Comparison of ENCODE assay signal across 11 mouse cellular contexts in genomic region chr17:24441148-24441547, GRCm38 (mm10). TPM values are rescaled to one million over a fixed set of nuclear protein-coding genes. Genes with fewer than 3 reads are reported as not detected.
DNase-seq lines count a peak whose midpoint lies in the region; ATAC-seq and TF ChIP-seq lines count a peak whose summit lies in the region.
"Had no signal": no experiment of that assay in that cellular context is flagged by ENCODE, and none has a peak within 500 bp of the region (broad histone marks: within the 10 kb centered on the region; RNA-seq: fewer than 3 reads in every experiment).

No protein-coding gene starts in this region.

- H3K4me1 ChIP-seq in heart, postnatal 0 days (ENCODE audit: control insufficient read depth, insufficient read depth): no peaks in the 10 kb centered on the region
- H3K4me1 ChIP-seq in heart, embryonic 11.5 days (ENCODE audit: control insufficient read depth, insufficient read depth, low read length): no peaks in the 10 kb centered on the region
- H3K4me1 ChIP-seq in midbrain, embryonic 14.5 days (ENCODE audit: control insufficient read depth, insufficient read depth, low read length): no peaks in the 10 kb centered on the region
- no peaks in the 10 kb centered on the region for H3K4me1 ChIP-seq in midbrain, embryonic 13.5 days (replicated peaks)
- no peaks in the 10 kb centered on the region for H3K4me1 ChIP-seq in small intestine, adult 2 months (ENCODE audit: control insufficient read depth, insufficient read depth, insufficient read length, low read length)
- H3K4me1 ChIP-seq: embryonic facial prominence, embryonic 13.5 days had no signal

- peak; percentile 41 for TF ChIP-seq CTCF in heart, postnatal 0 days (IDR thresholded peaks at IDR 0.05; ENCODE audit: low read depth)
- TF ChIP-seq CTCF in small intestine, adult 2 months (IDR thresholded peaks at IDR 0.05; ENCODE audit: extremely low read depth, insufficient read length, insufficient replicate concordance, low read depth, low read length): peak; percentile 9; the same call in 1 of the 2 replicates

- no peak overlapping the region for H3K4me3 ChIP-seq in heart, postnatal 0 days (ENCODE audit: low read depth, low read length)
- no peak overlapping the region for H3K4me3 ChIP-seq in heart, embryonic 11.5 days (ENCODE audit: low read depth, low read length)
- H3K4me3 ChIP-seq in midbrain, embryonic 14.5 days (replicated peaks; ENCODE audit: low read depth, low read length): no peak overlapping the region
- no peak overlapping the region for H3K4me3 ChIP-seq in midbrain, embryonic 13.5 days (replicated peaks)
- H3K4me3 ChIP-seq in small intestine, adult 2 months (ENCODE audit: low read depth, low read length): no peak overlapping the region
- H3K4me3 ChIP-seq: embryonic facial prominence, embryonic 13.5 days; myocyte had no signal

- no peak for TF ChIP-seq EP300 in heart, postnatal 0 days (IDR thresholded peaks at IDR 0.05; ENCODE audit: low read depth)

- H3K9ac ChIP-seq in heart, postnatal 0 days (replicated peaks; ENCODE audit: low read depth, low read length): no peak overlapping the region
- H3K9ac ChIP-seq in heart, embryonic 11.5 days (ENCODE audit: low read depth, low read length): no peak overlapping the region
- no peak overlapping the region for H3K9ac ChIP-seq in midbrain, embryonic 14.5 days (replicated peaks; ENCODE audit: low read length)
- no peak overlapping the region for H3K9ac ChIP-seq in midbrain, embryonic 13.5 days (replicated peaks)
- H3K9ac ChIP-seq: embryonic facial prominence, embryonic 13.5 days had no signal

- no peak overlapping the region for H3K27ac ChIP-seq in heart, postnatal 0 days (ENCODE audit: low read depth)
- no peak overlapping the region for H3K27ac ChIP-seq in heart, embryonic 11.5 days (ENCODE audit: low read depth, low read length)
- H3K27ac ChIP-seq in midbrain, embryonic 14.5 days (replicated peaks; ENCODE audit: low read depth, low read length): no peak overlapping the region
- H3K27ac ChIP-seq in midbrain, embryonic 13.5 days: no peak overlapping the region
- no peak overlapping the region for H3K27ac ChIP-seq in small intestine, adult 2 months (ENCODE audit: insufficient read depth, low read depth, low read length)
- H3K27ac ChIP-seq: embryonic facial prominence, embryonic 13.5 days had no signal

- WGBS in heart, postnatal 0 days: 51% methylated on average over 2 of the region's 2 CpGs
- WGBS in heart, embryonic 11.5 days (ENCODE audit: insufficient replicate concordance): 48% methylated on average over 2 of the region's 2 CpGs
- WGBS in midbrain, embryonic 14.5 days: 47% methylated on average over 2 of the region's 2 CpGs
- 37% methylated on average over 2 of the region's 2 CpGs for WGBS in midbrain, embryonic 13.5 days
- WGBS in small intestine, adult 2 months: 52% methylated on average over 2 of the region's 2 CpGs

- no peaks in the 10 kb centered on the region for H3K27me3 ChIP-seq in heart, postnatal 0 days (ENCODE audit: control insufficient read depth, insufficient read depth, low read length)
- H3K27me3 ChIP-seq in heart, embryonic 11.5 days (ENCODE audit: control insufficient read depth, insufficient read depth, low read length): no peaks in the 10 kb centered on the region
- no peaks in the 10 kb centered on the region for H3K27me3 ChIP-seq in midbrain, embryonic 14.5 days (ENCODE audit: control insufficient read depth, insufficient read depth, low read length)
- H3K27me3 ChIP-seq in midbrain, embryonic 13.5 days: no peaks in the 10 kb centered on the region
- no peaks in the 10 kb centered on the region for H3K27me3 ChIP-seq in small intestine, adult 2 months (ENCODE audit: control insufficient read depth, insufficient read depth, low read length)
- H3K27me3 ChIP-seq: embryonic facial prominence, embryonic 13.5 days had no signal

- peaks cover 88% of the 10 kb centered on the region for H3K36me3 ChIP-seq in heart, postnatal 0 days (replicated peaks; ENCODE audit: control insufficient read depth, insufficient read depth, low read length)
- peaks cover 38% of the 10 kb centered on the region for H3K36me3 ChIP-seq in heart, embryonic 11.5 days (ENCODE audit: control insufficient read depth, insufficient read depth, low read length)
- peaks cover 83% of the 10 kb centered on the region for H3K36me3 ChIP-seq in midbrain, embryonic 14.5 days (ENCODE audit: control insufficient read depth, insufficient read depth, low read length)
- peaks cover 88% of the 10 kb centered on the region for H3K36me3 ChIP-seq in midbrain, embryonic 13.5 days
- peaks cover 69% of the 10 kb centered on the region for H3K36me3 ChIP-seq in small intestine, adult 2 months (ENCODE audit: control insufficient read depth, insufficient read depth, low read length)

- H3K4me2 ChIP-seq in heart, postnatal 0 days (ENCODE audit: low read depth, low read length): no peak overlapping the region
- no peak overlapping the region for H3K4me2 ChIP-seq in heart, embryonic 11.5 days
- no peak overlapping the region for H3K4me2 ChIP-seq in midbrain, embryonic 14.5 days (ENCODE audit: low read length)
- no peak overlapping the region for H3K4me2 ChIP-seq in midbrain, embryonic 13.5 days (replicated peaks)
- H3K4me2 ChIP-seq: embryonic facial prominence, embryonic 13.5 days had no signal

- no peaks in the 10 kb centered on the region for H3K9me3 ChIP-seq in heart, postnatal 0 days (replicated peaks; ENCODE audit: control insufficient read depth, low read length)
- H3K9me3 ChIP-seq in heart, embryonic 11.5 days (replicated peaks; ENCODE audit: control insufficient read depth, low read length): no peaks in the 10 kb centered on the region
- no peaks in the 10 kb centered on the region for H3K9me3 ChIP-seq in midbrain, embryonic 14.5 days (ENCODE audit: control insufficient read depth, low read length)
- no peaks in the 10 kb centered on the region for H3K9me3 ChIP-seq in midbrain, embryonic 13.5 days
- H3K9me3 ChIP-seq: embryonic facial prominence, embryonic 13.5 days had no signal

- ATAC-seq in heart, postnatal 0 days (ENCODE audit: insufficient read depth, low read depth): no peak
- no peak; the same call in 1 of the 2 replicates for ATAC-seq in heart, embryonic 11.5 days (replicated peaks; ENCODE audit: insufficient number of reproducible peaks, low FRiP score, low TSS enrichment)
- no peak for ATAC-seq in midbrain, embryonic 14.5 days (ENCODE audit: low FRiP score, low TSS enrichment)
- ATAC-seq in midbrain, embryonic 13.5 days: no peak
- ATAC-seq in erythroid progenitor cell, adult 5-6 weeks (replicated peaks; ENCODE audit: low FRiP score, poor library complexity, severe bottlenecking): no peak

- DNase-seq in heart, postnatal 0 days (ENCODE audit: low spot score): no peak
- DNase-seq in midbrain, embryonic 14.5 days: peak; percentile 13
- peak; percentile 54 for DNase-seq in NIH3T3 (ENCODE audit: low read depth)
- DNase-seq: gastrocnemius, postnatal 10 days; kidney, adult 8-10 months had no signal

- TF ChIP-seq POLR2A in small intestine, adult 2 months (IDR thresholded peaks at IDR 0.05; ENCODE audit: low read depth, low read length): no peak

RNA-seq across cellular contexts. Expression of gene Dnase1l2, which starts 1.8 kb away (rescaled TPM):
- total RNA-seq in heart, postnatal 0 days (2014; rRNA removed; ENCODE audit: low replicate concordance): 1.9 and 4.5 TPM in 2 replicates
- 0.36 and 0.44 TPM in 2 replicates for polyA plus RNA-seq in heart, postnatal 0 days (2015; fragmentation: Nextera tagmentation; extraction: Ambion mirVana)
- 0.86 and 1.6 TPM in 2 replicates for polyA plus RNA-seq in heart, embryonic 11.5 days (2014; fragmentation: Nextera tagmentation; extraction: Ambion mirVana)
- 4.2 and 6.1 TPM in 2 replicates for polyA plus RNA-seq in midbrain, embryonic 14.5 days (2014; fragmentation: Nextera tagmentation; extraction: Ambion mirVana)
- polyA plus RNA-seq in midbrain, embryonic 13.5 days (2015; fragmentation: Nextera tagmentation; extraction: Ambion mirVana): 6.8 and 6.9 TPM in 2 replicates
- 2.9 and 4.8 TPM in 2 replicates for polyA plus RNA-seq in small intestine, adult 2 months (2012; rRNA removed)
- 4.6 and 9.0 TPM in 2 replicates for total RNA-seq in erythroid progenitor cell, adult 5-6 weeks (2015; ENCODE audit: low replicate concordance)
- 1.2 and 4.0 TPM in 2 replicates for total RNA-seq in erythroid progenitor cell, adult 5-6 weeks (2017; ENCODE audit: low replicate concordance)

RNA-seq across cellular contexts. Expression of gene Eci1, which starts 14.7 kb away (rescaled TPM):
- 440 and 624 TPM in 2 replicates for total RNA-seq in heart, postnatal 0 days (2014; rRNA removed; ENCODE audit: low replicate concordance)
- 595 and 640 TPM in 2 replicates for polyA plus RNA-seq in heart, postnatal 0 days (2015; fragmentation: Nextera tagmentation; extraction: Ambion mirVana)
- 190 and 199 TPM in 2 replicates for polyA plus RNA-seq in heart, embryonic 11.5 days (2014; fragmentation: Nextera tagmentation; extraction: Ambion mirVana)
- polyA plus RNA-seq in midbrain, embryonic 14.5 days (2014; fragmentation: Nextera tagmentation; extraction: Ambion mirVana): 26.9 and 27.7 TPM in 2 replicates
- polyA plus RNA-seq in midbrain, embryonic 13.5 days (2015; fragmentation: Nextera tagmentation; extraction: Ambion mirVana): 45.5 and 45.9 TPM in 2 replicates
- polyA plus RNA-seq in small intestine, adult 2 months (2012; rRNA removed): 52.7 and 97.7 TPM in 2 replicates
- total RNA-seq in erythroid progenitor cell, adult 5-6 weeks (2015; ENCODE audit: low replicate concordance): 4.3 and 16.8 TPM in 2 replicates
- 6.2 TPM in 1 of 2 replicates, not detected in the other for total RNA-seq in erythroid progenitor cell, adult 5-6 weeks (2017; ENCODE audit: low replicate concordance)

RNA-seq across cellular contexts. Expression of gene Rnps1, which starts 26.8 kb away (rescaled TPM):
- 123 and 174 TPM in 2 replicates for total RNA-seq in heart, postnatal 0 days (2014; rRNA removed; ENCODE audit: low replicate concordance)
- polyA plus RNA-seq in heart, postnatal 0 days (2015; fragmentation: Nextera tagmentation; extraction: Ambion mirVana): 127 and 135 TPM in 2 replicates
- polyA plus RNA-seq in heart, embryonic 11.5 days (2014; fragmentation: Nextera tagmentation; extraction: Ambion mirVana): 262 and 267 TPM in 2 replicates
- polyA plus RNA-seq in midbrain, embryonic 14.5 days (2014; fragmentation: Nextera tagmentation; extraction: Ambion mirVana): 331 and 345 TPM in 2 replicates
- polyA plus RNA-seq in midbrain, embryonic 13.5 days (2015; fragmentation: Nextera tagmentation; extraction: Ambion mirVana): 370 and 374 TPM in 2 replicates
- 44.2 and 76.7 TPM in 2 replicates for polyA plus RNA-seq in small intestine, adult 2 months (2012; rRNA removed)
- 78.6 and 100 TPM in 2 replicates for total RNA-seq in erythroid progenitor cell, adult 5-6 weeks (2015; ENCODE audit: low replicate concordance)
- 62.5 and 72.1 TPM in 2 replicates for total RNA-seq in erythroid progenitor cell, adult 5-6 weeks (2017; ENCODE audit: low replicate concordance)

RNA-seq across cellular contexts. Expression of gene E4f1, which starts 29.0 kb away (rescaled TPM):
- total RNA-seq in heart, postnatal 0 days (2014; rRNA removed; ENCODE audit: low replicate concordance): 19.6 and 20.6 TPM in 2 replicates
- polyA plus RNA-seq in heart, postnatal 0 days (2015; fragmentation: Nextera tagmentation; extraction: Ambion mirVana): 14.0 and 17.8 TPM in 2 replicates
- 14.0 and 17.6 TPM in 2 replicates for polyA plus RNA-seq in heart, embryonic 11.5 days (2014; fragmentation: Nextera tagmentation; extraction: Ambion mirVana)
- 22.7 and 22.8 TPM in 2 replicates for polyA plus RNA-seq in midbrain, embryonic 14.5 days (2014; fragmentation: Nextera tagmentation; extraction: Ambion mirVana)
- polyA plus RNA-seq in midbrain, embryonic 13.5 days (2015; fragmentation: Nextera tagmentation; extraction: Ambion mirVana): 44.0 and 45.1 TPM in 2 replicates
- 52.9 and 74.5 TPM in 2 replicates for polyA plus RNA-seq in small intestine, adult 2 months (2012; rRNA removed)
- total RNA-seq in erythroid progenitor cell, adult 5-6 weeks (2015; ENCODE audit: low replicate concordance): 34.8 and 64.5 TPM in 2 replicates
- total RNA-seq in erythroid progenitor cell, adult 5-6 weeks (2017; ENCODE audit: low replicate concordance): 24.8 and 28.7 TPM in 2 replicates

RNA-seq across cellular contexts. Expression of gene Pgp, which starts 29.0 kb away (rescaled TPM):
- total RNA-seq in heart, postnatal 0 days (2014; rRNA removed; ENCODE audit: low replicate concordance): 48.4 and 62.3 TPM in 2 replicates
- 65.8 and 70.6 TPM in 2 replicates for polyA plus RNA-seq in heart, postnatal 0 days (2015; fragmentation: Nextera tagmentation; extraction: Ambion mirVana)
- polyA plus RNA-seq in heart, embryonic 11.5 days (2014; fragmentation: Nextera tagmentation; extraction: Ambion mirVana): 75.8 and 77.2 TPM in 2 replicates
- polyA plus RNA-seq in midbrain, embryonic 14.5 days (2014; fragmentation: Nextera tagmentation; extraction: Ambion mirVana): 60.5 and 62.7 TPM in 2 replicates
- polyA plus RNA-seq in midbrain, embryonic 13.5 days (2015; fragmentation: Nextera tagmentation; extraction: Ambion mirVana): 48.3 and 54.9 TPM in 2 replicates
- polyA plus RNA-seq in small intestine, adult 2 months (2012; rRNA removed): 130 and 178 TPM in 2 replicates
- 28.1 and 48.6 TPM in 2 replicates for total RNA-seq in erythroid progenitor cell, adult 5-6 weeks (2015; ENCODE audit: low replicate concordance)
- total RNA-seq in erythroid progenitor cell, adult 5-6 weeks (2017; ENCODE audit: low replicate concordance): 35.8 and 43.4 TPM in 2 replicates
